Mouse (Mus musculus) heart, embryonic 13.5 days (tissue): Measurements from ENCODE around the gene Frem1. TPM values are rescaled to one million over a fixed set of nuclear protein-coding genes. Genes with fewer than 3 reads are reported as not detected.
A peak's percentile ranks its signal among the peaks of the same experiment; 100 is the strongest.

Experiments
- ATAC-seq: fragments of 200-750 bp; cut with Nextera tagmentation; 2 replicates; pipeline ENCODE4 v1.8.0; 2017; ENCODE audit warnings: moderate TSS enrichment; ENCODE audit not compliant: insufficient number of reproducible peaks, low FRiP score, low TSS enrichment; ENCODE audit errors: extremely low read depth
- H3K27ac ChIP-seq: fragments of 300-500 bp; sonication (generic); replicated peaks from 2 replicates; pipeline ENCODE4 v1.5.1; 2015; ENCODE audit warnings: moderate library complexity, mild to moderate bottlenecking, inconsistent platforms
- H3K27me3 ChIP-seq: fragments of 300-500 bp; sonication (generic); replicated peaks from 2 replicates; pipeline ENCODE4 v1.6.1; 2015; ENCODE audit warnings: mild to moderate bottlenecking, inconsistent platforms
- H3K36me3 ChIP-seq: fragments of 300-500 bp; sonication (generic); 2 replicates; pipeline ENCODE4 v1.6.1; 2015; ENCODE audit warnings: mild to moderate bottlenecking, inconsistent platforms
- H3K4me1 ChIP-seq: fragments of 300-500 bp; sonication (generic); 2 replicates; pipeline ENCODE4 v1.6.1; 2015; ENCODE audit warnings: inconsistent platforms
- H3K4me2 ChIP-seq: fragments of 300-500 bp; sonication (generic); 2 replicates; pipeline ENCODE4 v1.6.1; 2015; ENCODE audit warnings: inconsistent platforms, mild to moderate bottlenecking, moderate library complexity
- H3K4me3 ChIP-seq: fragments of 300-500 bp; sonication (generic); 2 replicates; pipeline ENCODE4 v1.5.1; 2015; ENCODE audit warnings: moderate library complexity, mild to moderate bottlenecking, inconsistent platforms
- H3K9ac ChIP-seq: fragments of 300-500 bp; sonication (generic); 2 replicates; pipeline ENCODE4 v1.6.1; 2015; ENCODE audit warnings: inconsistent platforms, mild to moderate bottlenecking, moderate library complexity
- H3K9me3 ChIP-seq: fragments of 300-500 bp; sonication (generic); 2 replicates; pipeline ENCODE4 v1.6.1; 2016; ENCODE audit warnings: inconsistent platforms
- WGBS: fragments of 180-500 bp; shearing (Covaris S2); methylation state at CpG from one replicate; pipeline ENCODE4 v1.1.7; 2015; ENCODE audit warnings: mixed read lengths; 5-methylcytosine and 5-hydroxymethylcytosine counted together
- polyA plus RNA-seq: library from polyadenylated mRNA; unstranded; fragments of >200 nt; fragmentation: Nextera tagmentation; extraction: Ambion mirVana; gene quantifications from 2 replicates; pipeline ENCODE4 v1.2.1, GENCODE M21; 2015

Gene Frem1
- 4.9 and 5.3 TPM in 2 replicates for polyA plus RNA-seq

- ATAC-seq = 0 out of 2 replicates have a peak, but pooled peaks have one; percentile 28
- H3K9ac ChIP-seq = peak within 1 kb of the TSS; percentile 80
Measured at GRCm38 (mm10) chr4:83051634-83052577, at the start of gene Frem1. Gene Frem1 (minus strand): TSS chr4:83052339.

DNA sequence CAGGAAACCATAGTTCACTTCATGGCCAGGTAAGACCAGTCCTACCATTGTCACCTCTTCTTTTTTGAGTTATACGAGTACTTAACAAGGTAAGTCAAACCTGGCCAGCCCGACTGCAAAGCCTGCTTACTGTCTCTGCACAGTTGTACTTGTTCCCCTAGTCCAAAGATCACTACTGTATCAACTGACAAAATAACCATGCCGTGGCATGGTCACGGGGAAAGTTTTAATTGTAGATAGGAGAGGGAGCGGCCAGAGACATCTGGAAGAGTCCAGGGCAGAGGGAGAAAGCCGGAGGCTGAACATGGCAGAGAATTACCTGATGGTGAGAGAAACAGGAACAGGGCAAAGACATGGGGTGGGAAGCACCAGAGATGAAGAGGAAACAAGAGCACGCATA is 46.9 kb upstream of the Frem1 start:
- no peak overlapping the region for H3K27ac ChIP-seq
- H3K27me3 ChIP-seq = no peaks in the 10 kb centered on the region
- no peaks in the 10 kb centered on the region for H3K9me3 ChIP-seq
- H3K4me3 ChIP-seq = no peak overlapping the region
- H3K4me2 ChIP-seq = no peak overlapping the region
- H3K9ac ChIP-seq = no peak overlapping the region
- H3K36me3 ChIP-seq = no peaks in the 10 kb centered on the region
- peaks cover 30% of the 10 kb centered on the region for H3K4me1 ChIP-seq
- no peak for ATAC-seq
- 79% methylated on average over 7 of the region's 7 CpGs for WGBS

More at GRCm38 (mm10) chr4:83051634-83052577, at the start of gene Frem1:
- H3K4me2 ChIP-seq = peak within 1 kb of the TSS; percentile 75
- H3K27me3 ChIP-seq = no peaks in the 10 kb centered on the region
- H3K36me3 ChIP-seq = no peaks in the 10 kb centered on the region
- peaks cover 60% of the 10 kb centered on the region for H3K4me1 ChIP-seq
- no peaks in the 10 kb centered on the region for H3K9me3 ChIP-seq
- peak within 1 kb of the TSS; percentile 70 for H3K27ac ChIP-seq
- 2% methylated on average over 24 of the region's 24 CpGs for WGBS
- H3K4me3 ChIP-seq = peak within 1 kb of the TSS; percentile 60

GRCm38 (mm10) chr4:83093941-83094340 is 41.8 kb upstream of the Frem1 start:
- no peaks in the 10 kb centered on the region for H3K27me3 ChIP-seq
- H3K4me3 ChIP-seq = no peak overlapping the region
- H3K4me1 ChIP-seq = peaks cover 28% of the 10 kb centered on the region
- no peaks in the 10 kb centered on the region for H3K9me3 ChIP-seq
- WGBS = 81% methylated on average over 2 of the region's 2 CpGs
- no peak for ATAC-seq
- no peak overlapping the region for H3K4me2 ChIP-seq
- H3K36me3 ChIP-seq = no peaks in the 10 kb centered on the region
- no peak overlapping the region for H3K9ac ChIP-seq
- no peak overlapping the region for H3K27ac ChIP-seq

- Histone ChIP-seq H3K9me3 (no peaks in the 10 kb centered on the region), H3K4me1 (peaks cover 19% of the 10 kb centered on the region), H3K4me2 (no peak overlapping the region), H3K9ac (no peak overlapping the region), H3K27me3 (no peaks in the 10 kb centered on the region), H3K36me3 (no peaks in the 10 kb centered on the region), H3K27ac (peak overlapping the region; percentile 59; the same call in 1 of the 2 replicates), H3K4me3 (no peak overlapping the region)
- 26% methylated on average over 6 of the region's 6 CpGs for WGBS
- no peak; the same call in 1 of the 2 replicates for ATAC-seq
Measured at GRCm38 (mm10) chr4:83090691-83091448, 38.7 kb upstream of the Frem1 start.

GRCm38 (mm10) chr4:83080364-83081174 is 28.4 kb upstream of the Frem1 start:
- H3K27me3 ChIP-seq = no peaks in the 10 kb centered on the region
- 0 out of 2 replicates have a peak, but pooled peaks cover 4% of the 10 kb centered on the region for H3K9me3 ChIP-seq
- 43% methylated on average over 13 of the region's 13 CpGs for WGBS
- H3K36me3 ChIP-seq = no peaks in the 10 kb centered on the region
- ATAC-seq = no peak
- H3K4me3 ChIP-seq = no peak overlapping the region
- H3K4me2 ChIP-seq = peak overlapping the region; percentile 9; the same call in 1 of the 2 replicates
- peak overlapping the region; percentile 68 for H3K27ac ChIP-seq
- H3K4me1 ChIP-seq = peaks cover 18% of the 10 kb centered on the region; the same call in 1 of the 2 replicates
- H3K9ac ChIP-seq = no peak overlapping the region

GRCm38 (mm10) chr4:83064191-83064590 is 12.1 kb upstream of the Frem1 start:
- no peak for ATAC-seq
- H3K4me2 ChIP-seq = no peak overlapping the region
- no peak overlapping the region for H3K9ac ChIP-seq
- H3K27ac ChIP-seq = no peak overlapping the region
- H3K36me3 ChIP-seq = no peaks in the 10 kb centered on the region
- no peaks in the 10 kb centered on the region; the same call in 1 of the 2 replicates for H3K9me3 ChIP-seq
- no peaks in the 10 kb centered on the region for H3K4me1 ChIP-seq
- H3K4me3 ChIP-seq = no peak overlapping the region
- no peaks in the 10 kb centered on the region for H3K27me3 ChIP-seq
- WGBS = 51% methylated on average over 6 of the region's 6 CpGs

DNA sequence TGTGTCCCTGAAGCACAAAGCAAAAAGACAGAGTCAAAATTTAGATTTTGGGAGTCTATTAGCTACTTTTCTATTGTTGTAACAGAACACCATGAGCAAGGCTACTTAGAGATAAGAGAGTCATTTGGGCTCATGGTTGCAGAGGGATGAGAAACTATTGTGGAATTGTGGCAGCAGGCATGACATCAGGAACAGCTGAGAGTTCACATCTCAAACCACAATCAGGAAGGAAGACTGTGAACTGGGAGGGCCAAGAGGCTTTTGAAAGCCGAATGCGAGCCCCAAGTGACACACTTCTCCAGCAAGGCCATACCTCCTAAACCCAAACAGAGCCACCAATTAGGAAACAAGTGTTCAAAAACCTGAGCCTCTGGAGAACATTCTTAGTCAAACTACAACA is 9.4 kb upstream of the Frem1 start:
- no peak overlapping the region for H3K4me3 ChIP-seq
- H3K4me1 ChIP-seq = no peaks in the 10 kb centered on the region
- no peak overlapping the region for H3K9ac ChIP-seq
- WGBS = 60% methylated on average over 2 of the region's 2 CpGs
- no peaks in the 10 kb centered on the region; the same call in 1 of the 2 replicates for H3K9me3 ChIP-seq
- H3K36me3 ChIP-seq = no peaks in the 10 kb centered on the region
- H3K4me2 ChIP-seq = no peak overlapping the region
- no peak for ATAC-seq
- no peak overlapping the region for H3K27ac ChIP-seq
- H3K27me3 ChIP-seq = no peaks in the 10 kb centered on the region

DNA sequence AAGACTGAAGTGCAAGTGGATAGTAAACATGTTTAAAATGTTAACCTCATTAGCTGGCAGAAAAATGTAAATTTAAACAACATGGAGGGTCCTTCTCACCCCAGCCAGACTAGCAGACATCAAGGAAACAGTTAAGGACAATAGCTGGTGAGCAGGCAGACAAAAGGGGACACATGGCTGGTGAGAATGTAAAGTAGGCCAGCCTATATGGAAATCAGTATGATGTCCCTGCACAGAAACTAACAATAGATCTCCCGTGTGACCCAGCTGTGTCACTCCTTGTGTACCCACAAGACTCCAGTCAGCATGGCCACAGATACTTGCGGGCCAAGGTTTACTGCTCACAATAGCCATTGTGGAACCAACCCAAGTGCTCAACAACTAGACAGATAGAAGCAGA is 6.5 kb upstream of the Frem1 start:
- Histone ChIP-seq H3K4me3 (no peak overlapping the region), H3K4me1 (0 out of 2 replicates have a peak, but pooled peaks cover 4% of the 10 kb centered on the region), H3K27ac (no peak overlapping the region), H3K4me2 (no peak overlapping the region), H3K9ac (no peak overlapping the region), H3K9me3 (no peaks in the 10 kb centered on the region; the same call in 1 of the 2 replicates), H3K27me3 (no peaks in the 10 kb centered on the region), H3K36me3 (no peaks in the 10 kb centered on the region)
- ATAC-seq = no peak
- WGBS = 64% methylated on average over 2 of the region's 2 CpGs

GRCm38 (mm10) chr4:83058182-83058581 is 6.0 kb upstream of the Frem1 start:
- no peaks in the 10 kb centered on the region for H3K27me3 ChIP-seq
- no peaks in the 10 kb centered on the region; the same call in 1 of the 2 replicates for H3K9me3 ChIP-seq
- no peak overlapping the region for H3K27ac ChIP-seq
- 67% methylated on average over 2 of the region's 2 CpGs for WGBS
- H3K4me1 ChIP-seq = peaks cover 4% of the 10 kb centered on the region; the same call in 1 of the 2 replicates
- H3K36me3 ChIP-seq = no peaks in the 10 kb centered on the region
- no peak for ATAC-seq
- H3K4me3 ChIP-seq = no peak overlapping the region
- no peak overlapping the region for H3K4me2 ChIP-seq
- no peak overlapping the region for H3K9ac ChIP-seq

GRCm38 (mm10) chr4:83056496-83056895 is 4.4 kb upstream of the Frem1 start:
- no peak overlapping the region for H3K4me2 ChIP-seq
- H3K36me3 ChIP-seq = no peaks in the 10 kb centered on the region
- H3K27me3 ChIP-seq = no peaks in the 10 kb centered on the region
- no peak overlapping the region for H3K9ac ChIP-seq
- 79% methylated on average over 6 of the region's 6 CpGs for WGBS
- H3K9me3 ChIP-seq = no peaks in the 10 kb centered on the region; the same call in 1 of the 2 replicates
- H3K4me3 ChIP-seq = no peak overlapping the region
- no peak for ATAC-seq
- H3K4me1 ChIP-seq = peaks cover 16% of the 10 kb centered on the region
- H3K27ac ChIP-seq = no peak overlapping the region
